In the genomic region with DNA sequence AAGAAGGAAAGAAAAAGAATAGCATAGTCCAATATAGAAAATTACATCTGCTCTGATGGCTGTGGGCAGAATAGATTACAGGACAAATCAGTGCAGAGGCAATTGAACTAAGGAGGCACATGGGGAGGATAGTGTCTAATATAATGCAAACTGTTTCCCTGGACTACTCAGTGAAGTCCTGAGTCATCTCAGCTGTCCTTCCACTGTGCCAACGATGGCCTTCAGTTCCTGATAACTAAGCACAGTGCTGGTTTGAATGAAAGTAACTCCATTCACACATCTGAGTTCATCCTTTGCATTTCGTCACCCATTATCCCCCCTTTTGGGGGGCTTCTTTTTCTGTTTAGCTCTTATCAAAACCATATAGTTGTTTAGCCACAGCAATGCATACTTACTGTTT, we compare ENCODE assay signal across 21 mouse cellular contexts. TPM values are rescaled to one million over a fixed set of nuclear protein-coding genes. Genes with fewer than 3 reads are reported as not detected.
A peak's percentile ranks its signal among the peaks of the same experiment; 100 is the strongest.
DNase-seq lines count a peak whose midpoint lies in the region; ATAC-seq lines count a peak whose summit lies in the region.
"Had no signal": no experiment of that assay in that cellular context is flagged by ENCODE, and none has a peak within 500 bp of the region (broad histone marks: within the 10 kb centered on the region; RNA-seq: fewer than 3 reads in every experiment).

No protein-coding gene starts in this region.

- 64% methylated on average over 2 of the region's 2 CpGs for WGBS in liver, embryonic 11.5 days

- H3K4me3 ChIP-seq in liver, embryonic 11.5 days (ENCODE audit: low read depth, low read length): no peak overlapping the region
- H3K4me3 ChIP-seq: gastrocnemius, adult 2 months; hindbrain, embryonic 13.5 days; intestine, embryonic 15.5 days had no signal

- H3K36me3 ChIP-seq in liver, embryonic 11.5 days (ENCODE audit: control insufficient read depth, insufficient read depth, low read length): no peaks in the 10 kb centered on the region
- H3K36me3 ChIP-seq: hindbrain, embryonic 13.5 days; intestine, embryonic 15.5 days had no signal

- H3K27ac ChIP-seq in liver, embryonic 11.5 days (ENCODE audit: low read depth, low read length): no peak overlapping the region
- H3K27ac ChIP-seq: gastrocnemius, adult 2 months; hindbrain, embryonic 13.5 days; intestine, embryonic 15.5 days had no signal

- H3K4me2 ChIP-seq in liver, embryonic 11.5 days: no peak overlapping the region
- H3K4me2 ChIP-seq: heart, embryonic 11.5 days; hindbrain, embryonic 13.5 days; intestine, embryonic 15.5 days had no signal

- H3K9me3 ChIP-seq in liver, embryonic 11.5 days (ENCODE audit: control insufficient read depth, low read length): no peaks in the 10 kb centered on the region
- H3K9me3 ChIP-seq: hindbrain, embryonic 13.5 days; intestine, embryonic 15.5 days had no signal

- peak; percentile 3 for DNase-seq in testis, postnatal 14 days (ENCODE audit: low spot score)
- no peak for DNase-seq in testis, postnatal 10 days (ENCODE audit: low spot score)
- DNase-seq in adrenal gland, adult 8-10 months: peak; percentile 49
- peak; percentile 18 for DNase-seq in adrenal gland, postnatal 25 days
- DNase-seq in liver, embryonic 11.5 days (ENCODE audit: low spot score): no peak
- DNase-seq in kidney, postnatal 14 days: no peak
- DNase-seq: B cell, adult 2 months; cerebellum, adult 18-20 months; cerebellum, adult 9-10 months; cerebellum, postnatal 14 days; forebrain, postnatal 0 days; gastrocnemius, adult 2 months; gastrocnemius, postnatal 14 days; heart, adult 11 months had no signal

- no peak for ATAC-seq in liver, embryonic 11.5 days (replicated peaks; ENCODE audit: low FRiP score)
- no peak for ATAC-seq in erythroid progenitor cell, adult 5-6 weeks (replicated peaks; ENCODE audit: low FRiP score, poor library complexity, severe bottlenecking)
- ATAC-seq: forebrain, embryonic 14.5 days; forebrain, postnatal 0 days; hindbrain, embryonic 16.5 days; intestine, embryonic 15.5 days had no signal

- H3K4me1 ChIP-seq in liver, embryonic 11.5 days (replicated peaks; ENCODE audit: control insufficient read depth, insufficient read depth, low read length): no peaks in the 10 kb centered on the region
- H3K4me1 ChIP-seq: hindbrain, embryonic 13.5 days; intestine, embryonic 15.5 days had no signal

- no peak overlapping the region for H3K9ac ChIP-seq in liver, embryonic 11.5 days (ENCODE audit: low read depth, low read length)
- H3K9ac ChIP-seq: forebrain, postnatal 0 days; hindbrain, embryonic 13.5 days; intestine, embryonic 15.5 days had no signal

- no peaks in the 10 kb centered on the region for H3K27me3 ChIP-seq in liver, embryonic 11.5 days (replicated peaks; ENCODE audit: control insufficient read depth, insufficient read depth, low read length)
- H3K27me3 ChIP-seq: hindbrain, embryonic 13.5 days; intestine, embryonic 15.5 days had no signal

RNA-seq across cellular contexts. Expression of a gene that starts 25.0 kb away (rescaled TPM):
- 10 to 100 TPM; 45.3 to 50.1 (median 46.2) TPM for total RNA-seq in adrenal gland, adult 8-10 months (2022)
- 63.5 and 66.0 TPM in 2 replicates for total RNA-seq in adrenal gland, postnatal 25 days (2021)
- 21.6 and 24.5 TPM in 2 replicates for polyA plus RNA-seq in liver, embryonic 11.5 days (2014; fragmentation: Nextera tagmentation; extraction: Ambion mirVana)
- 2.2 and 5.0 TPM in 2 replicates for total RNA-seq in erythroid progenitor cell, adult 5-6 weeks (2015; ENCODE audit: low replicate concordance)
- total RNA-seq in erythroid progenitor cell, adult 5-6 weeks (2017; ENCODE audit: low replicate concordance): 1.0 and 8.4 TPM in 2 replicates
- total RNA-seq: MEL had no signal

Comparison
In these comparisons a context has a peak if more than half of its experiments do, and no peak if none do; other contexts are left out.
1. DNase-seq: peak in testis, postnatal 14 days (single experiment), adrenal gland, adult 8-10 months (single experiment) and adrenal gland, postnatal 25 days (single experiment); none in testis, postnatal 10 days (single experiment), liver, embryonic 11.5 days (single experiment) and kidney, postnatal 14 days (single experiment).